Mouse (Mus musculus) gastrocnemius, postnatal 10 days (tissue): ENCODE results near the gene Gm13283. TPM values are rescaled to one million over a fixed set of nuclear protein-coding genes. Genes with fewer than 3 reads are reported as not detected.
"Not testable (repeated sequence)": the region's sequence is repeated elsewhere in the genome, so short reads cannot be mapped to it uniquely, and the experiment has no call there.

Experiments
- DNase-seq: peaks from one replicate; pipeline ENCODE4 v3.0.0; 2021; ENCODE audit warnings: mixed read lengths
- total RNA-seq, 2 experiments: library from RNA; stranded (reverse); gene quantifications; 2 replicates each; pipeline ENCODE4 v1.2.3; 2021

Gm13283 gene
- total RNA-seq, 2 experiments from 2014 or later, result not detected

DNA sequence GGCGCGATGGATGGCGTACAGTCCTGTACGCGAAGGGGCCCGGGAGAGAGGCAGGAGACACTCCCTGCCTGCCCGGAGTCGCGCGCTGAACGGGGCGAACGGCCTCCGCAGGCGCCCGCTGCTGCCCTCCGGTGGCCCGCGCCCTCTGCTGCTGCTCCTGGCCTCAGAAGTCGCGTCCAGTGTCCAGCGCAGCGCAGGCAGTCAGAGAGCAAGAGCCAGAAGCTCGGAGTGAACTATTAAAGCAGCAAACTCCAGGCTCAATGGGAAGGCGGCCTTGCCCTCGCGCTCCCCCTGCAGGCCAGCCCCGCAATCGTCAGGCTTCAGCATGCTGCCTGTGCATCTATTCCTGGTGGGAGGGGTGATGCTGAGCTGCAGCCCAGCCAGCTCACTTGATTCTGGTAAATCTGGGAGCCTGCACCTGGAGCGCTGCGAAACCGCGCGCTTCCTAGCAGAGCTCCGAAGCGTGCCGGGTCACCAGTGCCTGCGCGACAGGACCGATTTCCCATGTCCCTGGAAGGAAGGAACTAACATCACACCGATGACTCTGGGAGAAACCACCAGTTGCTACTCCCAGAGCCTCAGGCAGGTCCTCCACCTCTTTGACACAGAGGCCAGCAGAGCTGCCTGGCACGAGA, 3.6 kb downstream of the Gm13283 start:
- not testable (repeated sequence) for DNase-seq

DNA sequence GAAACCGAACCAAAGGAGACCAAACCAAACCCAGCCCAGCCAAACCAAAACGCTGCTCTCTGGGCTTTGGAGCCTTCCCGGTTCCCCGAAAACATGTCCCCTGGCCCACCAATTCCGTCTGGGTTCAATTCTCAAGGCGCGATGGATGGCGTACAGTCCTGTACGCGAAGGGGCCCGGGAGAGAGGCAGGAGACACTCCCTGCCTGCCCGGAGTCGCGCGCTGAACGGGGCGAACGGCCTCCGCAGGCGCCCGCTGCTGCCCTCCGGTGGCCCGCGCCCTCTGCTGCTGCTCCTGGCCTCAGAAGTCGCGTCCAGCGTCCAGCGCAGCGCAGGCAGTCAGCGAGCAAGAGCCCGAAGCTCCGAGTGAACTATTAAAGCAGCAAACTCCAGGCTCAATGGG, 13.6 kb downstream of the Gm13283 start, which contains the start of gene Gm13290:
Gm13290 (plus strand) TSS at position 301 of the 400 bp plus-strand sequence.
- DNase-seq, result not testable (repeated sequence)

DNA sequence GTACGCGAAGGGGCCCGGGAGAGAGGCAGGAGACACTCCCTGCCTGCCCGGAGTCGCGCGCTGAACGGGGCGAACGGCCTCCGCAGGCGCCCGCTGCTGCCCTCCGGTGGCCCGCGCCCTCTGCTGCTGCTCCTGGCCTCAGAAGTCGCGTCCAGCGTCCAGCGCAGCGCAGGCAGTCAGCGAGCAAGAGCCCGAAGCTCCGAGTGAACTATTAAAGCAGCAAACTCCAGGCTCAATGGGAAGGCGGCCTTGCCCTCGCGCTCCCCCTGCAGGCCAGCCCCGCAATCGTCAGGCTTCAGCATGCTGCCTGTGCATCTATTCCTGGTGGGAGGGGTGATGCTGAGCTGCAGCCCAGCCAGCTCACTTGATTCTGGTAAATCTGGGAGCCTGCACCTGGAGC, 16.7 kb downstream of the Gm13283 start, which contains the start of gene Gm13289:
Gm13289 (plus strand) TSS at position 301 of the 400 bp plus-strand sequence.
- DNase-seq, result not testable (repeated sequence)

DNA sequence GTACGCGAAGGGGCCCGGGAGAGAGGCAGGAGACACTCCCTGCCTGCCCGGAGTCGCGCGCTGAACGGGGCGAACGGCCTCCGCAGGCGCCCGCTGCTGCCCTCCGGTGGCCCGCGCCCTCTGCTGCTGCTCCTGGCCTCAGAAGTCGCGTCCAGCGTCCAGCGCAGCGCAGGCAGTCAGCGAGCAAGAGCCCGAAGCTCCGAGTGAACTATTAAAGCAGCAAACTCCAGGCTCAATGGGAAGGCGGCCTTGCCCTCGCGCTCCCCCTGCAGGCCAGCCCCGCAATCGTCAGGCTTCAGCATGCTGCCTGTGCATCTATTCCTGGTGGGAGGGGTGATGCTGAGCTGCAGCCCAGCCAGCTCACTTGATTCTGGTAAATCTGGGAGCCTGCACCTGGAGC, 19.6 kb downstream of the Gm13283 start, which contains the start of gene Gm13272:
Gm13272 (plus strand) TSS at position 301 of the 400 bp plus-strand sequence.
- not testable (repeated sequence) for DNase-seq

DNA sequence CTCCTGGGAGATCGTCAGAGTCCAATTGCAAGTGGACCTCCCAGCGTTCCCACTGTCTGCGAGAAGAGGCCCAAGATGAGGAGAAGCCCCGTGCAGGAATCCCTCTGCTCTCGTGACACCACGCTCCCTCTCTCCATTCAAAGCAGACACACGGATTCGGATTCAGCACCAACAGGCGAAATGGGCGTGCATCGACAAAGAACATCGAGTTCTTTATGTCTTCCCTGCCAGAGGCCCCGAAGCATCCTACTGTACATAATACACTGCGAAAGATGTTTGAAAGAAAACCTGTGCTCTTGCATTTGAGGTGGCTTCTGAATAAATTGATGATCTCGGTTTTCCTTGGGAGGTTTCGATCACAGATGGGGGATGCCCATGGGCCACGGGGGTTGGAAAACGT, 20.4 kb downstream of the Gm13283 start:
- DNase-seq, result peak; percentile 3

DNA sequence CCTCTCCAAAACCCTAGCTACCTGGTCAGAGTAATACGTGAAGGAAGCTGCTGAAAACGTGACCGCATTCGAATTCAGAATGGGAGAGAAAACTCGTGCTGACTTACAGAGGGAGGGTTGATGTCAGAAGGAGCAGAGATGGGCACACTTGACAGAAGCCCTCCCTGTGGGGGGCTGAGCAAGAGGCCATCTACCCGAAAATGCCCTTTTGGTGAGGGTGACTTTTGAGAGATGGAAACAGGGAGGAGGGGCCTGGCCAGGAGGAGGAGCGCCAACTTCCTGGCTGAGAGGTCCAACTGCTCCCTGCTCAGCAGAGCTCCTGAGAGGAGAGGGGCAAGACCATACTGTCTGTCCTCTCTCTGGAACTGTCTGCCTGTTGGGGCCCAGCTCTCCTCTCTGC, 21.9 kb downstream of the Gm13283 start, which contains the start of gene Ifnz:
Ifnz (plus strand) TSS at position 301 of the 400 bp plus-strand sequence.
- DNase-seq, result not testable (repeated sequence)

DNA sequence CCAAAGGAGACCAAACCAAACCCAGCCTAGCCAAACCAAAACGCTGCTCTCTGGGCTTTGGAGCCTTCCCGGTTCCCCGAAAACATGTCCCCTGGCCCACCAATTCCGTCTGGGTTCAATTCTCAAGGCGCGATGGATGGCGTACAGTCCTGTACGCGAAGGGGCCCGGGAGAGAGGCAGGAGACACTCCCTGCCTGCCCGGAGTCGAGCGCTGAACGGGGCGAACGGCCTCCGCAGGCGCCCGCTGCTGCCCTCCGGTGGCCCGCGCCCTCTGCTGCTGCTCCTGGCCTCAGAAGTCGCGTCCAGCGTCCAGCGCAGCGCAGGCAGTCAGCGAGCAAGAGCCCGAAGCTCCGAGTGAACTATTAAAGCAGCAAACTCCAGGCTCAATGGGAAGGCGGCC, 22.4 kb downstream of the Gm13283 start:
- DNase-seq, result not testable (repeated sequence)

DNA sequence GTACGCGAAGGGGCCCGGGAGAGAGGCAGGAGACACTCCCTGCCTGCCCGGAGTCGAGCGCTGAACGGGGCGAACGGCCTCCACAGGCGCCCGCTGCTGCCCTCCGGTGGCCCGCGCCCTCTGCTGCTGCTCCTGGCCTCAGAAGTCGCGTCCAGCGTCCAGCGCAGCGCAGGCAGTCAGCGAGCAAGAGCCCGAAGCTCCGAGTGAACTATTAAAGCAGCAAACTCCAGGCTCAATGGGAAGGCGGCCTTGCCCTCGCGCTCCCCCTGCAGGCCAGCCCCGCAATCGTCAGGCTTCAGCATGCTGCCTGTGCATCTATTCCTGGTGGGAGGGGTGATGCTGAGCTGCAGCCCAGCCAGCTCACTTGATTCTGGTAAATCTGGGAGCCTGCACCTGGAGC, 25.5 kb downstream of the Gm13283 start, which contains the start of gene Gm13276:
Gm13276 (plus strand) TSS at position 301 of the 400 bp plus-strand sequence.
- DNase-seq, result not testable (repeated sequence)

DNA sequence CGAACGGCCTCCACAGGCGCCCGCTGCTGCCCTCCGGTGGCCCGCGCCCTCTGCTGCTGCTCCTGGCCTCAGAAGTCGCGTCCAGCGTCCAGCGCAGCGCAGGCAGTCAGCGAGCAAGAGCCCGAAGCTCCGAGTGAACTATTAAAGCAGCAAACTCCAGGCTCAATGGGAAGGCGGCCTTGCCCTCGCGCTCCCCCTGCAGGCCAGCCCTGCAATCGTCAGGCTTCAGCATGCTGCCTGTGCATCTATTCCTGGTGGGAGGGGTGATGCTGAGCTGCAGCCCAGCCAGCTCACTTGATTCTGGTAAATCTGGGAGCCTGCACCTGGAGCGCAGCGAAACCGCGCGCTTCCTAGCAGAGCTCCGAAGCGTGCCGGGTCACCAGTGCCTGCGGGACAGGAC, 28.5 kb downstream of the Gm13283 start, which contains the start of gene Gm13277:
Gm13277 (plus strand) TSS at position 231 of the 400 bp plus-strand sequence.
- DNase-seq, result peak; percentile 48

DNA sequence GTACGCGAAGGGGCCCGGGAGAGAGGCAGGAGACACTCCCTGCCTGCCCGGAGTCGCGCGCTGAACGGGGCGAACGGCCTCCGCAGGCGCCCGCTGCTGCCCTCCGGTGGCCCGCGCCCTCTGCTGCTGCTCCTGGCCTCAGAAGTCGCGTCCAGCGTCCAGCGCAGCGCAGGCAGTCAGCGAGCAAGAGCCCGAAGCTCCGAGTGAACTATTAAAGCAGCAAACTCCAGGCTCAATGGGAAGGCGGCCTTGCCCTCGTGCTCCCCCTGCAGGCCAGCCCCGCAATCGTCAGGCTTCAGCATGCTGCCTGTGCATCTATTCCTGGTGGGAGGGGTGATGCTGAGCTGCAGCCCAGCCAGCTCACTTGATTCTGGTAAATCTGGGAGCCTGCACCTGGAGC, 31.3 kb downstream of the Gm13283 start, which contains the start of gene Gm13278:
Gm13278 (plus strand) TSS at position 301 of the 400 bp plus-strand sequence.
- DNase-seq, result not testable (repeated sequence)

DNA sequence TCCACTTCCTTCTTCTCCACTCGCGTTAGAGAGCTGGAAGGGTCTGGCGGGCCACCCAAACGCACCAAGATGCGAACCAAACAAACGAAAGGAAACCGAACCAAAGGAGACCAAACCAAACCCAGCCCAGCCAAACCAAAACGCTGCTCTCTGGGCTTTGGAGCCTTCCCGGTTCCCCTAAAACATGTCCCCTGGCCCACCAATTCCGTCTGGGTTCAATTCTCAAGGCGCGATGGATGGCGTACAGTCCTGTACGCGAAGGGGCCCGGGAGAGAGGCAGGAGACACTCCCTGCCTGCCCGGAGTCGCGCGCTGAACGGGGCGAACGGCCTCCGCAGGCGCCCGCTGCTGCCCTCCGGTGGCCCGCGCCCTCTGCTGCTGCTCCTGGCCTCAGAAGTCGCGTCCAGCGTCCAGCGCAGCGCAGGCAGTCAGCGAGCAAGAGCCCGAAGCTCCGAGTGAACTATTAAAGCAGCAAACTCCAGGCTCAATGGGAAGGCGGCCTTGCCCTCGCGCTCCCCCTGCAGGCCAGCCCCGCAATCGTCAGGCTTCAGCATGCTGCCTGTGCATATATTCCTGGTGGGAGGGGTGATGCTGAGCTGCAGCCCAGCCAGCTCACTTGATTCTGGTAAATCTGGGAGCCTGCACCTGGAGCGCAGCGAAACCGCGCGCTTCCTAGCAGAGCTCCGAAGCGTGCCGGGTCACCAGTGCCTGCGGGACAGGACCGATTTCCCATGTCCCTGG, 34.2 kb downstream of the Gm13283 start, which contains the start of gene Gm13275:
Gm13275 (plus strand) TSS at position 552 of the 740 bp plus-strand sequence.
- DNase-seq, result peak; percentile 52

DNA sequence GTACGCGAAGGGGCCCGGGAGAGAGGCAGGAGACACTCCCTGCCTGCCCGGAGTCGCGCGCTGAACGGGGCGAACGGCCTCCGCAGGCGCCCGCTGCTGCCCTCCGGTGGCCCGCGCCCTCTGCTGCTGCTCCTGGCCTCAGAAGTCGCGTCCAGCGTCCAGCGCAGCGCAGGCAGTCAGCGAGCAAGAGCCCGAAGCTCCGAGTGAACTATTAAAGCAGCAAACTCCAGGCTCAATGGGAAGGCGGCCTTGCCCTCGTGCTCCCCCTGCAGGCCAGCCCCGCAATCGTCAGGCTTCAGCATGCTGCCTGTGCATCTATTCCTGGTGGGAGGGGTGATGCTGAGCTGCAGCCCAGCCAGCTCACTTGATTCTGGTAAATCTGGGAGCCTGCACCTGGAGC, 37.2 kb downstream of the Gm13283 start, which contains the start of gene Gm13279:
Gm13279 (plus strand) TSS at position 301 of the 400 bp plus-strand sequence.
- not testable (repeated sequence) for DNase-seq

DNA sequence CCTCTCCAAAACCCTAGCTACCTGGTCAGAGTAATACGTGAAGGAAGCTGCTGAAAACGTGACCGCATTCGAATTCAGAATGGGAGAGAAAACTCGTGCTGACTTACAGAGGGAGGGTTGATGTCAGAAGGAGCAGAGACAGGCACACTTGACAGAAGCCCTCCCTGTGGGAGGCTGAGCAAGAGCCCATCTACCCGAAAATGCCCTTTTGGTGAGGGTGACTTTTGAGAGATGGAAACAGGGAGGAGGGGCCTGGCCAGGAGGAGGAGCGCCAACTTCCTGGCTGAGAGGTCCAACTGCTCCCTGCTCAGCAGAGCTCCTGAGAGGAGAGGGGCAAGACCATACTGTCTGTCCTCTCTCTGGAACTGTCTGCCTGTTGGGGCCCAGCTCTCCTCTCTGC, 39.4 kb downstream of the Gm13283 start, which contains the start of gene Gm13285:
Gm13285 (plus strand) TSS at position 301 of the 400 bp plus-strand sequence.
- DNase-seq, result not testable (repeated sequence)

DNA sequence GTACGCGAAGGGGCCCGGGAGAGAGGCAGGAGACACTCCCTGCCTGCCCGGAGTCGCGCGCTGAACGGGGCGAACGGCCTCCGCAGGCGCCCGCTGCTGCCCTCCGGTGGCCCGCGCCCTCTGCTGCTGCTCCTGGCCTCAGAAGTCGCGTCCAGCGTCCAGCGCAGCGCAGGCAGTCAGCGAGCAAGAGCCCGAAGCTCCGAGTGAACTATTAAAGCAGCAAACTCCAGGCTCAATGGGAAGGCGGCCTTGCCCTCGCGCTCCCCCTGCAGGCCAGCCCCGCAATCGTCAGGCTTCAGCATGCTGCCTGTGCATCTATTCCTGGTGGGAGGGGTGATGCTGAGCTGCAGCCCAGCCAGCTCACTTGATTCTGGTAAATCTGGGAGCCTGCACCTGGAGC, 43.0 kb downstream of the Gm13283 start, which contains the start of gene Gm13287:
Gm13287 (plus strand) TSS at position 301 of the 400 bp plus-strand sequence.
- not testable (repeated sequence) for DNase-seq

DNA sequence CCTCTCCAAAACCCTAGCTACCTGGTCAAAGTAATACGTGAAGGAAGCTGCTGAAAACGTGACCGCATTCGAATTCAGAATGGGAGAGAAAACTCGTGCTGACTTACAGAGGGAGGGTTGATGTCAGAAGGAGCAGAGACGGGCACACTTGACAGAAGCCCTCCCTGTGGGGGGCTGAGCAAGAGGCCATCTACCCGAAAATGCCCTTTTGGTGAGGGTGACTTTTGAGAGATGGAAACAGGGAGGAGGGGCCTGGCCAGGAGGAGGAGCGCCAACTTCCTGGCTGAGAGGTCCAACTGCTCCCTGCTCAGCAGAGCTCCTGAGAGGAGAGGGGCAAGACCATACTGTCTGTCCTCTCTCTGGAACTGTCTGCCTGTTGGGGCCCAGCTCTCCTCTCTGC, 45.3 kb downstream of the Gm13283 start, which contains the start of gene Gm13288:
Gm13288 (plus strand) TSS at position 301 of the 400 bp plus-strand sequence.
- DNase-seq, result not testable (repeated sequence)

DNA sequence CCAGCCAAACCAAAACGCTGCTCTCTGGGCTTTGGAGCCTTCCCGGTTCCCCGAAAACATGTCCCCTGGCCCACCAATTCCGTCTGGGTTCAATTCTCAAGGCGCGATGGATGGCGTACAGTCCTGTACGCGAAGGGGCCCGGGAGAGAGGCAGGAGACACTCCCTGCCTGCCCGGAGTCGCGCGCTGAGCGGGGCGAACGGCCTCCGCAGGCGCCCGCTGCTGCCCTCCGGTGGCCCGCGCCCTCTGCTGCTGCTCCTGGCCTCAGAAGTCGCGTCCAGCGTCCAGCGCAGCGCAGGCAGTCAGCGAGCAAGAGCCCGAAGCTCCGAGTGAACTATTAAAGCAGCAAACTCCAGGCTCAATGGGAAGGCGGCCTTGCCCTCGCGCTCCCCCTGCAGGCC, 45.8 kb downstream of the Gm13283 start:
- DNase-seq, result peak; percentile 30

Other genes starting within 250 kb of the Gm13283 start
- not detected for gene Ifnb1, start 237.3 kb upstream of the Gm13283 start, total RNA-seq
- not detected for gene Ifna15, start 201.9 kb upstream of the Gm13283 start, total RNA-seq
- gene Ifna14, start 188.3 kb upstream of the Gm13283 start, total RNA-seq, result not detected
- gene Ifna9, start 167.7 kb upstream of the Gm13283 start, total RNA-seq, result not detected
- gene Ifna12, start 156.7 kb upstream of the Gm13283 start, total RNA-seq, result not detected
- not detected for gene C87499, start 125.7 kb upstream of the Gm13283 start, total RNA-seq
- not detected for gene Ifna13, start 115.7 kb upstream of the Gm13283 start, total RNA-seq
- not detected for gene Ifna16, start 83.2 kb upstream of the Gm13283 start, total RNA-seq
- gene Ifna2, start 76.2 kb upstream of the Gm13283 start, total RNA-seq, result not detected
- not detected for gene Ifnab, start 68.8 kb upstream of the Gm13283 start, total RNA-seq
- under 1 TPM; 0.31 to 0.34 TPM for gene Gm26566, start 38.3 kb upstream of the Gm13283 start, total RNA-seq
- gene Klhl9, start 37.7 kb upstream of the Gm13283 start, total RNA-seq, result 10 to 100 TPM; 57.1 to 66.3 TPM
- not detected for gene Gm13271, start 5.3 kb upstream of the Gm13283 start, total RNA-seq
- gene Gm13290, start 13.7 kb downstream of the Gm13283 start, total RNA-seq, result not detected
- gene Gm13289, start 16.8 kb downstream of the Gm13283 start, total RNA-seq, result not detected
- gene Gm13272, start 19.7 kb downstream of the Gm13283 start, total RNA-seq, result not detected
- gene Ifnz, start 22.0 kb downstream of the Gm13283 start, total RNA-seq, result not detected
- gene Gm13276, start 25.6 kb downstream of the Gm13283 start, total RNA-seq, result not detected
- not detected for gene Gm13277, start 28.5 kb downstream of the Gm13283 start, total RNA-seq
- not detected for gene Gm13278, start 31.4 kb downstream of the Gm13283 start, total RNA-seq
- not detected for gene Gm13275, start 34.4 kb downstream of the Gm13283 start, total RNA-seq
- gene Gm13279, start 37.3 kb downstream of the Gm13283 start, total RNA-seq, result not detected
- under 1 TPM in 1 of 2 experiments, not detected in 1; 0.21 TPM for gene Gm13285, start 39.5 kb downstream of the Gm13283 start, total RNA-seq
- gene Gm13287, start 43.1 kb downstream of the Gm13283 start, total RNA-seq, result not detected
- not detected for gene Gm13288, start 45.4 kb downstream of the Gm13283 start, total RNA-seq
- not detected for gene Ifna7, start 56.1 kb downstream of the Gm13283 start, total RNA-seq
- not detected for gene Ifna11, start 59.8 kb downstream of the Gm13283 start, total RNA-seq
- not detected for gene Ifna6, start 67.3 kb downstream of the Gm13283 start, total RNA-seq
- not detected for gene Ifna5, start 75.4 kb downstream of the Gm13283 start, total RNA-seq
- not detected for gene Ifna4, start 81.7 kb downstream of the Gm13283 start, total RNA-seq
- not detected for gene Ifna1, start 90.0 kb downstream of the Gm13283 start, total RNA-seq
- not detected for gene Ifne, start 120.1 kb downstream of the Gm13283 start, total RNA-seq